Mouse (Mus musculus) c-Kit-positive CD71-positive TER-119-positive erythroid progenitor cells, embryonic 14.5 days (primary cell): ENCODE measurements around the gene Rgs3.
A peak's percentile ranks its signal among the peaks of the same experiment; 100 is the strongest.
"Not testable (repeated sequence)": the region's sequence is repeated elsewhere in the genome, so short reads cannot be mapped to it uniquely, and the experiment has no call there.

Experiments
- DNase-seq: peaks from one replicate; pipeline ENCODE4 v3.0.0-alpha.2; 2013; ENCODE audit warnings: low spot score

Rgs3 gene

DNA sequence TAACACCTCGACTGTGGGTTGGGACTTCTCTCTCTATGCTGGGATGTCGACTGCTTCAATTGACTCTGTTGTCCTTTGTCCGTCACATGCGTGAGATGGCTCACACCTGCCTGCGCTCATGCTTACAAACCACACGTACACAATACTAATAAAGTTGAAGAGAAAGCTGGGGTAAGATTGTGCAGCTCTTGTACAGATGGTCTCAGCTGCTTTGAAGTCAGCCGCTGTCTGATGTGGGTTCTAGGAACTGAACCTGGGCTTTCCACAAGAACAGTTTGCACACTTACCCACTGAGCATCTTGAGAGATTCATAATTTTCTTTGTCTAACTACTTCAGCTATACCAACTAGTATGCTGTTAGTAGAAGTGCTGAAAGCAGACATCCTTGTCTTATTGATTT is 7.7 kb upstream of the Rgs3 start:
- DNase-seq: no peak

DNA sequence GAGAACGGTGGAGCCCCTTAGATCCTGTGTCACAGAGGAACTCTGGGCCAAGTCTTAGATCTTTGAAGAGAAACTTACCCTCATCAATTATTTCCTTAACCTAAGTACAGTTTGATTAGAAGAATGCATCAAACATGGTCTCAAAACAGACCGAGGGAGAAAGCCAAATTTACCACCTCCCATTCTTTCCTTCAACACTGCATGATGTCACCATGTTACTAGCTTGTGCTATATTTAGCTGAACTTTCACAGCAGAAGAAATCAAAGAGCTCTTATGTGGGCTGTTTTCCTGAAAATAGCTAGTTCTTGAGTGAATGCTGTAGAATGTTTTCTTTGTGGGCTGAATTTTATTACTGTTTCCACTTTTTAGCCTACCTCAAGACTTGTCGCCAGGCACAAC is 2.2 kb upstream of the Rgs3 start:
- DNase-seq: no peak

DNA sequence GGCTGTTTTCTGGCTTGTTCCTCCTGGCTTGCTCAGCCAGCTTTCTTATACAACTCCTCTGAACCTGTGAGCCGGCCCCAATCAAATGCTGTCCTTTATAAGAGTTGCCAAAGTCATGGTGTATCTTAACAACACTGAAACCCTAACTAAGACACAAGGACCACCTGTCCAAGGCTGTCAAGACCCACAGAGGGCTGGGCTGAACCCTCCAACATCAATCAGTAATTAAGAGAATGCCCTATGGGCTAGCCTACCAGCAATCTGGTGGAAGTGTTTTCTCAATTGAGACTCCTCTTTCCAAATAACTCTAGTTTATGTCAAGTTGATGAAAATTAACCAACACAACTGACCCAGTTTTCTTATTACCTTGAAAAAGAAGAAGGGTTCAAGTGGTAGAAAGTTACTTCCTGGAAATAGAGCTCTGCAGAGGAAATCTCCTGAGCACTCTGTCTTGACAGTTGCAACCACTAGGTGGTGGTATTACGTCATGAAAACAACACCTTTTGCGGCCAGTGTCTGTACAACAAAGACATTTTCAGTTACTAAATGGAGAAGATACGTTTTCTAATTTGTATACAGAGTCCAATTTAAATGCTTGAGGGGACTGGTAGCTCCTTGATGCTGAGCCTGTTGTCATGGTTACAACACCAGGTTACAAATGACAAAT is 1.4 kb downstream of the Rgs3 start:
- peak; percentile 63 for DNase-seq

DNA sequence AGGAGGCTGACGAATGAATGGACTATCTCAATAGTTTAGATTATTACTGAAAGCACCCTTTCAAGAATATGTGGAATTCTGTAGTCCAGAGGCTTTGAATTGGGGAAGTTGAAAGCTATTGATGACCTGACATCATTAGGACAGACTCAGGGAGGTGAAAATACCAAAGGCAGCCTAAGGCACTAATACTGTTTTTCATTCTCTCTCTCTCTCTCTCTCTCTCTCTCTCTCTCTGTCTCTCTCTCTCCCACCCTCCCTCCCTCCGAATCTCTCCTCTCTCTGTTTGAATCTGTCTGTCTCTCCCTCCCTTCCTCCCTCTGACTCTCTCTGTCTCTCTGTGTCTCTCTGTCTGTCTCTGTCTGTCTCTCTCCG is 2.0 kb downstream of the Rgs3 start:
- no peak for DNase-seq

DNA sequence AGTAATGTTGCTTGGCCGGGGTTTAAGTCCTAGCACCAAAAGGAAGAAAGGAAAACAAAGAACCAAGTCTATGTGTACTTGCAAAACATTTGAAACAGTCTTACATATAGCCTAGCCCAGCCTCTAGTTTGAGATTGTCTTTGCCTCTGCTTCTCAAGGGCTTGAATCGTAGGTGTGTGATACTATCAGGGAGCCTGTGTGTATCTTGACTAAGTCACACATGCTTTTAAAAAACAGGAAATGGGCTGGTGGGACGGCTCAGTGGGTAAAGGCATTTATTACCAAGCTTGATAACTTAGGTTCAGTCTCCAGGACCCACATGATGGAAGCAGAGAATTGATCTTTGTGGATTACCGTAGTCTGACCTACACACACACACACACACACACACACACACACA is 2.4 kb downstream of the Rgs3 start:
- no peak for DNase-seq

DNA sequence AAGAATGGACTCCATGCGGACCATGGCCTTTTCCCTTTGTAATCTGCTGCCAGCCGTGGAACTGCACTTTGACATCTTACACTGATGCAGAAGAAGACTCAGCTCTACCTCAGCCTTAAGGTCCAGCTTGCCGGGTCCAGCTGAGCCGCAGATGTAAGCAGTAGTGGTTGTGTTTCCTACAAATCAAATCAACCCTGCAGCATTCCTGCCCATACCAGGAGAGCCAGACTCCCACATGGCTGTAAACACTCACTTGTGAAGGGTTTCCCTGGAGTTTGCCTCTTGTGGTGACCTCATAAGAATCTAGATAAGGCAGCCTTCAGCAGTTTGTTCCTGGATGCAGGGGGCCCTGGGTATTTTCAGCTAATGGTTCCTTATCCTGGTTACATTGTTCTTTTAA is 6.9 kb downstream of the Rgs3 start:
- no peak for DNase-seq

DNA sequence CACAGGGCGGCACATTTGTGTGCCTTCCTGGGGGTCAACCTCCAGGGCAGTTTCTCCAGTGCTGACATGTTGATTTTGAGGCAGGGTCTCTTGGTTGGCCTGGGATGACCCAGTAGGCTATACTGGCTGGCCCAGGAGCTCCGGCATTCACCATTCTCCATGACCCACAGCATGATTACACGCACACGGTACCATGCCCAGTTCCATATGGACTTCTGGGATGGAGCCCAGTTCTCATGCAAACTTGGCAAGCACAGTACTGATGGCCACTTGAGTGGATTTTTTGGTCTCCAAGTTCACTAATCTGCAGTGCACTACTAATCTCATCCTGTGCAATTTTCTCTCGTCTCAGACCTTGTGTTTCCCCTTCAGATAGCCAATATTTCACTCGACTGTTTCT is 8.0 kb downstream of the Rgs3 start:
- DNase-seq: no peak

DNA sequence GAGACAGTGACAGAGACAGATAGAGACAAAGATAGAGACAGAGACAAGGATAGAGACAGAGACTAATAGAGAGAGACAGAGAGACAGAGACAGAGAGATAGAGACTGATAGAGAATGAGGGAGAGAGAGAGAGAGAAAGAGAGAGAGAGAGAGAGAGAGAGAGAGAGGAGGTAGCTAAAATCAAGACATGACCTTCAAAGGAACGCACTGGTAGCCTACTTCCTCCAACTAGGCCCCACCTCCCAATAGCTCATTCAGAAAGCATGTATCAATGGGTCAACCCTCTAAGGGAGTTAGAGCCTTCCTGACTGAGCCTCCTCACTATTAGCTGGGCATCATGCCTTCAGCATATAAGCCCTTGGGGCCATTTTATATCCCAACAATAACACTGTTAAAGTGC is 8.7 kb downstream of the Rgs3 start:
- DNase-seq: no peak

DNA sequence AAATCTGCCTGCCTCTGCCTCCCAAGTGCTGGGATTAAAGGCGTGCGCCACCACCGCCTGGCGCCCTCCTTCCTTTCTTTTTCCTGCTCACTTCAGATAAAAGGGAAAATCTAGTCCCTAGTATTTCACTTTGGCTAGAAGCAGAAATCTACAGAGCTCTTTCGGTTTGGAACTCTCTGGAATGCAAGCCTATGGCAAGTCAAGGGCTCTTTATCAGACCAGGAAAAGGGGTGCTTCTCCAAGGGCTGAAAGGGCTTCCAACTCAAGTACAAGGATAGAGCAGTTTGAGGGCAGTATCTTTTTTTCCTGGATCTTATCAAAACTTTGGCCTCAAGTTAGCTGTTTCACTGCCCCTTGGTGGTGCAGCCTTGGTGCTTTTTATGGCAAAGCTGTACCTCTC is 10.0 kb downstream of the Rgs3 start:
- DNase-seq: no peak

DNA sequence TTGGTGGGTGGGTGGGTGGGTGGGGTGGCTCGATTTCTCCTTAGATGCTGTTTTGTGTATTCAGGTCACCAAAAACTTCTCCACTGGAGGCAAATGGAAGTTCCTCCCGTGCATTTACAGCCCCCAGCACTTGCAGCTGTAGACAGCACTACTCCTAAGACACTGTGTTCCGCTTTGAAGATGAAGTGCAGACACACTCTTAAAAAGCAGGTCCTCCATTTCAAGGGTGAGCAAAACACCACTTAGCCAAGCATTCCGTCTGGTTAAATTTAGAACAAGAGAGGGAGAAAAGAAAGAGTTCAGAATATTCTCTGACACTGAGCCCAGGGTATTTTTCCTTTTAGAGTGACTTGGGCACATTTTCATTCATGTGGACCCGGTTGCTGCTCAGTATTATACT is 10.4 kb downstream of the Rgs3 start:
- DNase-seq: no peak

DNA sequence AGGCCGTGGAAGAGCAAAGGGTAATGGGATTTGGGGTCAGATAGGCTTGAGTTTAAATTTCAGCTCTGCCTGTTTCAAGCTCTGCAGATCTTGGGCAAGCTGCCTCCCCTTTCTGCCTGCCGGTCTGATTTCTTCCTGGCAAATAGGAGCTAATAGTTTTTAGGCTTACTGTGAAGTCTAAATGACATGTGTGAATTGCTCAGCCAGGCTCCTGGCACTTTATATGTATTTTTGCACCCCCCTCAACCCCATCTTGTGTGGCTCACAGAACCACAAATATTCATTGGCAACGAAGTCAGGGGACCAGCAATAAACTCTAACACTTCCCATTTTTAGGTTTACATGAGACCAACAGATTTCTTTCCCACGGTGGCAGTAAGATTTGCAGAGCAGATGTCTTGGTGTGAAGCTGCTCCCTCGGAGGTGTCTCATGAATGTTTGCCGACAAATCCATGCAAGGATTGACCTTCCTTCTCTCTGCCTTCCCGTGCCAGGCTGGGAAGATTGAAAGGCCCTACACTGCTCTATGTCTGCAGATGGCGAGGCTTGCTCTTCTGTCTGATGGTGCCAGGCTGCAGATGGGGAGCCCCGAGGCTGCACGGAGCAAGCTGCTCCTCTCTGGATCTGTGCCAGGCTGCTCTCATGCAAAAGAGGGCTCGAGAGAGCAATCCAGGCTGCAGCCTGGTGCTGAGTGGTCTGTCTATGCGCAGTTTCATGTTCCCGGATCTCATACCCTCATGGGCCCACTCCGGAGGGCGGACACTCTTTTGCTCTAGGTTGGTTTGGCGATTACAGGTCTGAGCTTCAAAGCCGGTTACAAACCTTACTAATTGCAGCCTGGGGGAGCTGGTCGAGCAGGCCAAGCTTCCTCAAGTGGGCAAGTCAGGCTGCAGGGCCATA is 23.0 kb downstream of the Rgs3 start:
- no peak for DNase-seq

DNA sequence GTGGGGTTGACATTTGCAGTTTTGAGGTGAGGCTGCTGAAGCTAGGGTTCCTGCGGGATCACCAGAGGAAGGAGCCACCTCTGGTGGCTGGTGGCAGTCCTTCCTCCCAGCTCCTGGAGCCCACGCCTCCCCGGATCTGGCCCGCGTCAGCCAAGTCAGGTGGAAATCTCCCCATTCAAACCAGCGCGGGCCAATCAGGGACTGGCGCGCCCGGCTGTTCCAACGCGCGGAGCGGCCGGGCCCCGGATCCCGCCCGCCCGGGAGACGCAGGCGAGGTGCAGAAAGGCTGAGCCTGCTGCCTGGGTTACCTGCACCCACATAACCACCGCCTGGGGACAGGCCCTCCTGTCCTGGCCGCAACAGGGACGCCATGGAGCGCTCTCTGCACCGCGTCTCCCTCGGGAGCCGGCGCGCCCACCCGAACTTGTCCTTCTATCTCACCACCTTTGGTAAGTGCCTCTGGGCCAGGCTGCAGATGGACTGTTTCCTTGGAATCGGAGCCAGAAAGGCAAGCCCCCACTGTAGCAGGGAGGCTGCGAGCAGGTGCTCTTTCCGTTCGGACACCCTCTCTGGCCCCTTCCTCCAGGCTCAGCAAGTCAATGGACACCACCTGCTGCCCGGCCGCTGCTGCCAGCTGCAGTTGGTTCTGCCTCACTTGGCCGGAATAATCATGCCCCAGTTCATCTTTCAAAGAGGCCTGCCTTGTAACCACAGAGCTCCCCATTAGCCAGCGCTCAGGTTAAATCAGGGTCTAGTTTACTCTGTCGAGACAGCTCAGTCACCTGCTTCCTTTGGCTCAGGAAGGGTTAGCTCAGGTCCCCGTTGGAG is 23.8 kb downstream of the Rgs3 start:
- no peak for DNase-seq

DNA sequence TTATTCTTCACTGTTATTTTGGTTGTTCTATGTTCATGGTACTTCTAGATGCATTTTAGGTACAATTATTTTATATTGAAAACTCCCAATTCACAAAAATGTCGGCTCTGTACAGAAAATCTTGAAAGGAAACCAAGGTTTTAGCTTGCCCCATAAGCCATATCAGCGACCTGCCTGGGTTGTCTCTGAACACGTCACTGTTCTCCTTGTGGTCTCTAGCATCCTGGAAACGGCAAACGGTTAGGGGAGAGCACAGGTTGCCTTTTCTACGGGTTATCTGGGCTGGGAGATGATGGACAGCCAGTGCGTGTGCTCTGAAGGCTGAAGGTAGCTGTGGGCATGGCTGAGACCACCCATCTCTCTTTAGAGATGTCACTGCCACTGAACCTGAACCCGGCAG is 27.4 kb downstream of the Rgs3 start:
- DNase-seq: no peak

DNA sequence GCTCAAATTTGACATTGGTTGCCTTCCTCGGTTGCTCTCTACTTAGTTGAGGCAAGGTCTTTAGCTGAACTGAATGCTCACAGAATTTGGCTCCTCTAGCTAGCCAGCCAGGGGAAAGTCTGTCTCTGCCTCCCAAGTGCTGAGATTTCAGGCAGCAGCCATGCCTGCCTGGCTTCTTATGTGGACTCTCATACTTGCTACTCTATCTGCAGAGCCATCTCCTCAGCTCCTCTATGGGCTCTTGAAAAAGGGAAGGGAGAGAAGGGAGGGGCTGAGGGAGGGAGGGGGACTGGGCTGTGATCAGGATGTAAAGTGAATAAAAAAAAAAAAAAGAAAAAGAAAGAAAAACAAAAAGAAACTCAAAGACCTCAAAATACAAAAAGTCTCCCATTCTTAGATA is 31.2 kb downstream of the Rgs3 start:
- DNase-seq: no peak

DNA sequence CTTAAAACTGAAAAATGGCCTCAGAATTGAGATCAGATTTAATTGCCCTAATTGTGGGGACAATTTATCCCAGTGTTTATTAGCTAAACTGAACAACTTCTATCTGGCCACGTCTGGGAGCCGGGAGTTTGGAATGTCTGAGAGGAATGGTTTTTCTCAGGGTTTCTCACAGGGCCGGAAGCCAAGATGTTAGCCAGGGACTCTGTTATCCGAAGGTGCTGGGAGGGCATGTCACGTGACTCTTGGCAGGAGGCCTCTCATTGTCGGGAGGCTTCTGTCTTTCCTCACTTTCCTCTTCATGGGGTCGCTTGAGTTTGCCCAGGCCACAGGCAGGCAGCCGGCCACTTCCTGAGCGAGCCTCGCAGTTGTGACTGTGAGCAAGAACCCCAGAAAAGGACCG is 31.7 kb downstream of the Rgs3 start:
- no peak for DNase-seq

DNA sequence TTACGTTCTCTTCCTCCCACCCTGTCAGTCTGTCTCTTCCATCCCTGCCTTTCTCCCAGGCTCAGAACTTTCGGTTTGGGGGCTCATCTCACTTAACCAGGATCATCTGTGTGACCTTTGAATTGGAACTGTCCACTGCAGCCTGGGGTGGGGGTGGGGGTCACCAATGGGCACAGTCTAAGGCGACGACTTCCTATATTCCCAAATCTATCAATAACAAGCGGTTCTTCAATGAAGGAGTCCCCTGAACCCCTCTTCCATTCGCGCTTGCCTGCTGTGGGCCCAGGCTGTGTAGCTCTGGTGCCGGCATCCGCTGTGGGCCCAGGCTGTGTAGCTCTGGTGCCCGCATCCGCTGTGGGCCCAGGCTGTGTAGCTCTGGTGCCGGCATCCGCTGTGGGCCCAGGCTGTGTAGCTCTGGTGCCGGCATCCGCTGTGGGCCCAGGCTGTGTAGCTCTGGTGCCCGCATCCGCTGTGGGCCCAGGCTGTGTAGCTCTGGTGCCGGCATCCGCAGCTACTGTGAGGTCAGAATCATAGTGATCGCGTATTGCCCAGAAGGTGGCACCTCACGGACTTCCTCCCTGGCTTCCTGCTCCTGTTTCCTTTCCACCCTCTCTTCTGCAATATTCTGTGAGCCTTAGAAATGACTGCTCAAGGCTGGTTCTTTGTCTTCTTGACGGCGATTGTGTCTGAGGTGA is 34.0 kb downstream of the Rgs3 start:
- DNase-seq: not testable (repeated sequence)

DNA sequence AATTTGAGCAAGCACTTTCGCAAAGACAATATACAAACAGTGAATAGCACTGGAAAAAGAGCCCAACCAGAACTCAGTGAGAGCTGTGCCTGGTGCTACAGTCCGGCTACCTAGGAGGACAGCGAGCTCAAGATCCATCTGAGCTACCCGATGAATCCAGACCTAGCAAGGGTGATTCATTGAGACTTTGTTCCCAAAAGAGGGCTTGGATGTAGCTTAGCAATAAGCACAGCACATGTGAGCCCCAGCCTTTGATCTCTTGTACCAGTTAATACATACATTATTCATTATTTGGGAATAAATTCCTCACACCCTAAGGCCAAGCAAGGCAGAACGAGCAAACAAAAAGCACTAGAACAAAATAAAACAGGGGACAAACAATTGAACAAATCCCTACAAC is 34.8 kb downstream of the Rgs3 start:
- no peak for DNase-seq

DNA sequence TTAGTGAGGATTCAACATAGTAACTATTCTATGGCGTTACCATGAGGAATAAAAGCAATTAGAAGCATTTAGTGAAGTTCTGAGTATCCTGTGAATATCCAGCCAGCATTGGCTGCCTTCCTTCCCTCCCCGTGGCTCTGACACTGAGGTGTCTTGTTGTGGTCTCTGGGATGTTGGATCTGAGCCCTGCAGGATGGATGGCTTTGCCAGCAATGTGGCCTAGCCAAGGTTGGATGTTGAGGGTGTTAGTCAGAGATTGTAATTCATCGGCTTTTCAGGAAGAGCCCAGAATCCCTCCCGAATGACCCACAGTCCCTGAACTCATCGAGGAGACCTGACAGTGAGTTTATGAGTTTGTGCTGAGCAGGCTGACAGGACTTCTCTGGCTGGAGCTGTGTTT is 36.4 kb downstream of the Rgs3 start:
- DNase-seq: no peak

DNA sequence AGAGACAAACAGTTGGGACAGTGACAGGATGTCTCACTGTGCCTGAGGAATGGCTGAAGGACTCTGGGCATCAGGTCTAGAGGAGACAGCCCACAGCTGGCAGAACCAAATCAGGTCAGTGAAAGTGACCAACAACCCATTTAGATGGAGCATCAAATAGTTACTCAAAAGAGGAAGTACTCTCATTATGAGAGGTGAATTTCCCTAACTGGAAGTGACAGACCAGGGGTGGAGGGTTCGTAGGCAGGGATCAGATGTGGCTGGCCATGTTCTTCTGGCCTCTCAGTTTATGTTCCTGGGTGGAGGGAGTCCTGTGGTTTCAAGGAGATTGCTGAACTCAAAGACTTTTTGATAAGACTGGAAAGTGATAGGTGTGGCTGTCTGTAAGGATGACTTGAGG is 40.9 kb downstream of the Rgs3 start:
- DNase-seq: no peak

DNA sequence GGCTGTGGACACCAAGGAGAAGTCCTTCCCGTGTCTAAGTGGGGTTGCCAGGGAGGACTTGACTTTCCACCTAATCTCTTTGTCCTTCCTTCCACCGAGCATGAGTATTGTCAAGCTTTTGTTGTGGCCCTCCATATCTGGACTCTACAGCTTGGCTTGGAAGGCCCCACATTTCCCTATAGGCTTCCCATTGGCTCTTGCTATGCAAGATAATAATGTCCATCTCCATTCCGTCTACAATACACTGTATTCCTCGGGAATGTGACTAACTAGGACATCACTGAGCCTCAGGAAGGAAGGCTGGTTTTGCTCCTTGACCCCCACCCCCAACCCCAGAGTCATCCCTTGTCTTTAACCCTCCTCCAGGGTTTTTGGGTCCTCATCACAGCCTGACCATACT is 44.0 kb downstream of the Rgs3 start:
- no peak for DNase-seq

DNA sequence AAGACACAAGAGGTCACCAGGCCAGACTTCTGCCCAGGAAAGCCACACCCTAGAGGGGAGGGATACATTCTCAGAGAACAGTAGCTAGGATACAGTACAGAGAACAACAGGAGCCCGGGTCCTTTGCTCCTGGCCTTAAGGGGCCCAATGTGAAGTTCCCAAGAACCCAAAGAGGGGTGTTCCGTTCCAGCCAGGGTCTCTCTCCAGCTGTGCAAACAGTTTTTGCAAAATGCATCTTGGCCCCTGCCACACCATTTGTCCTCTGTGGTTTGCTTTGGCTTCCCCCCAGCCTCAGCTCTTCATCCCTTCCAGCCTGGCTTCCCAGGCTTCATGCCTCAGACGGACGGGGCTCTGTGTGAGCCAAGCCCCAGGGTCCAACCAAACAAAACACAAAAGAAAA is 44.4 kb downstream of the Rgs3 start:
- DNase-seq: no peak

DNA sequence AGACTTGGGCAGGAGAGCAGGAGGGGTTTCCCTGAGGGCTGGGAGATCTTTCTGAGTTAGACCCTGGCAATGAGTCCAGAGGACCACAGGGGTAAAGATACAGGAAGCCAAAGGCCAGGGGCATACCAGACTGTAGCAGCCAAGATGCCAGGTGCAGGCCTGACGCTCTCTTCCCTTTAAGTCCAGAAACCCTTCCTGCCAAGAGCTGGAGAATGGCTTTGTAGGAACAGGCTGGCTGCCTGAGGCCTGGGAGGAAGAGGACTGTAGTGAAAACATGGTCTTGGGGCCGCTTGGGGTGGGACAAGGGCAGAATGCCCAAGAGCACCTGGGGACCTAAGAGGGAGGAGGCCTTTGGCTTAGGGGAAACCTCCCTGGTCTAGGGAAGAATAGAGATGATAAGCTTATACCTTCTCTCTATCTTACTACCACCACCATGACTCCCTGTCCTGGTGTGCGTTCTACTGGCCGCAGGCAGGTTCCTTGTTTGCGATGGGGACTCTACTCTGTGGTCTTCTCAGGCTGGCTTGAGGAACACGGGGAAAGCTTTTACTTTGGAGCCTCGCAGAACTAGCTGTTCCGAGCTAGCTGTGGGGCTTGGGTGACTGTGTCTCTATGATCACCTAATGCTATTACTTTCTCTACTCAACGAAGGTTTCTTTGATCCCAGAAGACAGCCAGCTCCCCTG is 46.4 kb downstream of the Rgs3 start:
- no peak for DNase-seq
